Comparison of ENCODE assay signal across 23 mouse cellular contexts in genomic region chr11:100112935-100113741, GRCm38 (mm10). TPM values are rescaled to one million over a fixed set of nuclear protein-coding genes. Genes with fewer than 3 reads are reported as not detected.
DNase-seq lines count a peak whose midpoint lies in the region; ATAC-seq and TF ChIP-seq lines count a peak whose summit lies in the region.
"Had no signal": no experiment of that assay in that cellular context is flagged by ENCODE, and none has a peak within 500 bp of the region (broad histone marks: within the 10 kb centered on the region; RNA-seq: fewer than 3 reads in every experiment).

No protein-coding gene starts in this region.

- H3K79me3 ChIP-seq in C2C12 (ENCODE audit: low read depth) = no peaks in the 10 kb centered on the region

- no peak overlapping the region for H3ac ChIP-seq in C2C12 (ENCODE audit: control insufficient read depth, insufficient read length, low read depth)
- H3ac ChIP-seq in myocyte (ENCODE audit: control insufficient read depth, insufficient read length) = no peak overlapping the region

- intact Hi-C loops in left cerebral cortex, postnatal 36 days (cut with DNase I) = no loop called here

- H3K36me3 ChIP-seq in limb, embryonic 15.5 days = no peaks in the 10 kb centered on the region
- H3K36me3 ChIP-seq in limb, embryonic 10.5 days = no peaks in the 10 kb centered on the region
- no peaks in the 10 kb centered on the region for H3K36me3 ChIP-seq in C2C12 (ENCODE audit: control insufficient read depth, insufficient read depth)
- H3K36me3 ChIP-seq in intestine, embryonic 15.5 days = no peaks in the 10 kb centered on the region
- no peaks in the 10 kb centered on the region for H3K36me3 ChIP-seq in myocyte (ENCODE audit: control insufficient read depth, insufficient read depth)
- H3K36me3 ChIP-seq: embryonic facial prominence, embryonic 10.5 days; forebrain, embryonic 10.5 days; heart, embryonic 13.5 days; hindbrain, embryonic 12.5 days had no signal

- no peak overlapping the region for H3K4me2 ChIP-seq in limb, embryonic 15.5 days
- H3K4me2 ChIP-seq in intestine, embryonic 15.5 days (replicated peaks) = no peak overlapping the region
- H3K4me2 ChIP-seq in myocyte (ENCODE audit: low read depth) = peak overlapping the region; percentile 16
- H3K4me2 ChIP-seq: heart, embryonic 13.5 days; hindbrain, embryonic 12.5 days had no signal

- no peak for TF ChIP-seq CTCF in C2C12 (IDR thresholded peaks at IDR 0.05; ENCODE audit: control insufficient read depth, insufficient read depth, insufficient read length)

- no peaks in the 10 kb centered on the region for H3K9me3 ChIP-seq in limb, embryonic 15.5 days
- no peaks in the 10 kb centered on the region for H3K9me3 ChIP-seq in limb, embryonic 10.5 days (replicated peaks)
- no peaks in the 10 kb centered on the region for H3K9me3 ChIP-seq in intestine, embryonic 15.5 days
- H3K9me3 ChIP-seq: embryonic facial prominence, embryonic 10.5 days; forebrain, embryonic 10.5 days; heart, embryonic 13.5 days; hindbrain, embryonic 12.5 days had no signal

- H3K27ac ChIP-seq in limb, embryonic 15.5 days = no peak overlapping the region
- H3K27ac ChIP-seq in limb, embryonic 10.5 days = no peak overlapping the region
- H3K27ac ChIP-seq in intestine, embryonic 15.5 days = no peak overlapping the region
- H3K27ac ChIP-seq: embryonic facial prominence, embryonic 10.5 days; forebrain, embryonic 10.5 days; gastrocnemius, adult 2 months; heart, embryonic 13.5 days; hindbrain, embryonic 12.5 days had no signal

- H3K79me2 ChIP-seq in C2C12 (ENCODE audit: control insufficient read depth, insufficient read depth) (no peaks in the 10 kb centered on the region), myocyte (ENCODE audit: control insufficient read depth, insufficient read depth) (no peaks in the 10 kb centered on the region)

- H3K9ac ChIP-seq in limb, embryonic 15.5 days = no peak overlapping the region
- H3K9ac ChIP-seq in intestine, embryonic 15.5 days = no peak overlapping the region
- H3K9ac ChIP-seq: heart, embryonic 13.5 days; hindbrain, embryonic 12.5 days had no signal

- no peak for TF ChIP-seq POLR2A in myocyte (IDR thresholded peaks at IDR 0.05; ENCODE audit: insufficient read length, low read depth)

- H3K27me3 ChIP-seq in limb, embryonic 15.5 days = no peaks in the 10 kb centered on the region
- no peaks in the 10 kb centered on the region for H3K27me3 ChIP-seq in limb, embryonic 10.5 days (ENCODE audit: low read depth, poor library complexity, severe bottlenecking)
- H3K27me3 ChIP-seq in C2C12 (ENCODE audit: control insufficient read depth, insufficient read depth, insufficient read length) (no peaks in the 10 kb centered on the region), myocyte (ENCODE audit: control insufficient read depth, insufficient read depth, insufficient read length) (no peaks in the 10 kb centered on the region)
- H3K27me3 ChIP-seq in intestine, embryonic 15.5 days (replicated peaks) = no peaks in the 10 kb centered on the region
- H3K27me3 ChIP-seq: heart, embryonic 13.5 days; hindbrain, embryonic 12.5 days had no signal

- no peak for DNase-seq in limb, embryonic 10.5 days (ENCODE audit: low spot score)
- DNase-seq in gastrocnemius, adult 8-10 months (ENCODE audit: low spot score in 2 of 2) = no peak
- no peak for DNase-seq in left cerebral cortex, postnatal 36 days (ENCODE audit: low spot score in 2 of 2)
- no peak for DNase-seq in left cerebral cortex, adult 8-10 months (ENCODE audit: low spot score in 2 of 2)
- DNase-seq: cerebellum, adult 2 months; cerebellum, postnatal 10 days; gastrocnemius, adult 2 months; gastrocnemius, postnatal 36 days; heart, adult 11 months; heart, postnatal 36 days had no signal

- 0 out of 2 replicates have a peak, but pooled peaks have one; percentile 10 for ATAC-seq in limb, embryonic 15.5 days (ENCODE audit: insufficient number of reproducible peaks, low FRiP score, low TSS enrichment, low read depth)
- peak; percentile 25; the same call in 1 of the 2 replicates for ATAC-seq in intestine, embryonic 15.5 days
- ATAC-seq: forebrain, embryonic 14.5 days had no signal

- 78% methylated on average over 11 of the region's 11 CpGs for WGBS in limb, embryonic 15.5 days
- 90% methylated on average over 11 of the region's 11 CpGs for WGBS in limb, embryonic 10.5 days
- WGBS in intestine, embryonic 15.5 days = 78% methylated on average over 11 of the region's 11 CpGs

- no peak overlapping the region for H3K4me3 ChIP-seq in limb, embryonic 15.5 days
- H3K4me3 ChIP-seq in limb, embryonic 10.5 days = no peak overlapping the region
- no peak overlapping the region for H3K4me3 ChIP-seq in C2C12 (ENCODE audit: insufficient read depth, poor library complexity, severe bottlenecking)
- H3K4me3 ChIP-seq in intestine, embryonic 15.5 days (replicated peaks) = no peak overlapping the region
- no peak overlapping the region for H3K4me3 ChIP-seq in myocyte
- H3K4me3 ChIP-seq: embryonic facial prominence, embryonic 10.5 days; forebrain, embryonic 10.5 days; gastrocnemius, adult 2 months; heart, embryonic 13.5 days; hindbrain, embryonic 12.5 days had no signal

- H3K4me1 ChIP-seq in limb, embryonic 15.5 days = no peaks in the 10 kb centered on the region
- no peaks in the 10 kb centered on the region for H3K4me1 ChIP-seq in limb, embryonic 10.5 days
- H3K4me1 ChIP-seq in intestine, embryonic 15.5 days (replicated peaks) = no peaks in the 10 kb centered on the region
- H3K4me1 ChIP-seq: forebrain, embryonic 10.5 days; heart, embryonic 13.5 days; hindbrain, embryonic 12.5 days had no signal

TF ChIP-seq in C2C12, 6 proteins besides CTCF, POLR2A, EP300 and RAD21 (continues in another document):
- TF ChIP-seq FOSL1 (IDR thresholded peaks at IDR 0.05; ENCODE audit: insufficient read depth, low read length, poor library complexity, severe bottlenecking) (peak; percentile 82), MYOD1 (IDR thresholded peaks at IDR 0.05; ENCODE audit: control insufficient read depth, insufficient read length, low read depth) (no peak), MYOG (IDR thresholded peaks at IDR 0.05; ENCODE audit: control insufficient read depth, extremely low read depth, insufficient read length) (no peak), MAX (IDR thresholded peaks at IDR 0.05) (peak; percentile 57), CEBPB (IDR thresholded peaks at IDR 0.05; ENCODE audit: low read depth) (peak; percentile 45)

TF ChIP-seq in myocyte, 11 proteins besides CTCF, POLR2A, EP300 and RAD21:
- TF ChIP-seq TCF3 (IDR thresholded peaks at IDR 0.05; ENCODE audit: insufficient read length, low read depth) (no peak), USF1 (IDR thresholded peaks at IDR 0.05; ENCODE audit: low read depth) (peak; percentile 72), MYOG (IDR thresholded peaks at IDR 0.05; ENCODE audit: control insufficient read depth in 1 of 3, insufficient read depth in 1 of 3, insufficient read length in 2 of 3, low read depth in 2 of 3) (no peak), REST (IDR thresholded peaks at IDR 0.05; ENCODE audit: insufficient read depth, insufficient read length) (no peak)
TF ChIP-seq in myocyte: peak in this region for 1.

RNA-seq across cellular contexts. Expression of gene Krt36, which starts 7.7 kb away (rescaled TPM):
- 55.9 and 83.7 TPM in 2 replicates for polyA plus RNA-seq in limb, embryonic 15.5 days (2015; fragmentation: Nextera tagmentation; extraction: Ambion mirVana)
- polyA plus RNA-seq in limb, embryonic 10.5 days (2016; fragmentation: Nextera tagmentation; extraction: Ambion mirVana) = not detected in 2 replicates
- polyA plus RNA-seq in C2C12 (2012; fragmentation: generic; extraction: Trizol) (0.14 TPM), myocyte (2012; fragmentation: generic; extraction: Trizol) (not detected)
- not detected in 2 replicates for polyA plus RNA-seq in intestine, embryonic 15.5 days (2015; fragmentation: Nextera tagmentation; extraction: Ambion mirVana)
- total RNA-seq in gastrocnemius, adult 8-10 months (2022) = not detected
- total RNA-seq in left cerebral cortex, postnatal 36 days (2021) = not detected
- total RNA-seq in left cerebral cortex, adult 8-10 months (2022) = not detected
- total RNA-seq: gastrocnemius, adult 2 months; gastrocnemius, postnatal 36 days; heart, postnatal 36 days had no signal
- polyA plus RNA-seq: cerebellum, adult 2 months; forebrain, embryonic 10.5 days; forebrain, embryonic 14.5 days; heart, embryonic 13.5 days; heart, postnatal 0 days; hindbrain, embryonic 12.5 days had no signal

RNA-seq across cellular contexts. Expression of gene Krt13, which starts 8.2 kb away (rescaled TPM):
- 50.3 and 60.2 TPM in 2 replicates for polyA plus RNA-seq in limb, embryonic 15.5 days (2015; fragmentation: Nextera tagmentation; extraction: Ambion mirVana)
- polyA plus RNA-seq in limb, embryonic 10.5 days (2016; fragmentation: Nextera tagmentation; extraction: Ambion mirVana) = not detected in 2 replicates
- 20.0 TPM for polyA plus RNA-seq in C2C12 (2012; fragmentation: generic; extraction: Trizol)
- 0.50 and 0.58 TPM in 2 replicates for polyA plus RNA-seq in intestine, embryonic 15.5 days (2015; fragmentation: Nextera tagmentation; extraction: Ambion mirVana)
- 2.9 TPM for polyA plus RNA-seq in myocyte (2012; fragmentation: generic; extraction: Trizol)
- not detected for total RNA-seq in gastrocnemius, adult 8-10 months (2022)
- not detected for total RNA-seq in left cerebral cortex, postnatal 36 days (2021)
- total RNA-seq in left cerebral cortex, adult 8-10 months (2022) = not detected
- total RNA-seq: adrenal gland, adult 2 months; adrenal gland, postnatal 25 days; gastrocnemius, adult 2 months; gastrocnemius, postnatal 36 days; heart, postnatal 36 days had no signal
- polyA plus RNA-seq: adrenal gland, adult 2 months; cerebellum, adult 2 months; embryonic facial prominence, embryonic 10.5 days; forebrain, embryonic 10.5 days; forebrain, embryonic 14.5 days; heart, embryonic 13.5 days; heart, postnatal 0 days; hindbrain, embryonic 12.5 days had no signal

RNA-seq across cellular contexts. Expression of gene Krt35, which starts 17.1 kb away (rescaled TPM):
- polyA plus RNA-seq in limb, embryonic 15.5 days (2015; fragmentation: Nextera tagmentation; extraction: Ambion mirVana) = 23.6 and 26.4 TPM in 2 replicates
- polyA plus RNA-seq in limb, embryonic 10.5 days (2016; fragmentation: Nextera tagmentation; extraction: Ambion mirVana) = 0.08 TPM in 1 of 2 replicates, not detected in the other
- polyA plus RNA-seq in C2C12 (2012; fragmentation: generic; extraction: Trizol) = not detected
- not detected in 2 replicates for polyA plus RNA-seq in intestine, embryonic 15.5 days (2015; fragmentation: Nextera tagmentation; extraction: Ambion mirVana)
- polyA plus RNA-seq in myocyte (2012; fragmentation: generic; extraction: Trizol) = not detected
- not detected for total RNA-seq in gastrocnemius, adult 8-10 months (2022)
- total RNA-seq in left cerebral cortex, postnatal 36 days (2021) = not detected
- not detected for total RNA-seq in left cerebral cortex, adult 8-10 months (2022)
- total RNA-seq: adrenal gland, adult 2 months; adrenal gland, postnatal 25 days; ES-E14; gastrocnemius, adult 2 months; gastrocnemius, postnatal 36 days; heart, postnatal 36 days had no signal
- polyA plus RNA-seq: adrenal gland, adult 2 months; cerebellum, adult 2 months; embryonic facial prominence, embryonic 10.5 days; forebrain, embryonic 10.5 days; forebrain, embryonic 14.5 days; heart, embryonic 13.5 days; heart, postnatal 0 days; hindbrain, embryonic 12.5 days had no signal

RNA-seq across cellular contexts. Expression of gene Krt15, which starts 22.6 kb away (rescaled TPM):
- polyA plus RNA-seq in limb, embryonic 15.5 days (2015; fragmentation: Nextera tagmentation; extraction: Ambion mirVana) = 1,213 and 1,252 TPM in 2 replicates
- polyA plus RNA-seq in limb, embryonic 10.5 days (2016; fragmentation: Nextera tagmentation; extraction: Ambion mirVana) = 1.6 and 8.4 TPM in 2 replicates
- polyA plus RNA-seq in C2C12 (2012; fragmentation: generic; extraction: Trizol) (0.02 TPM), myocyte (2012; fragmentation: generic; extraction: Trizol) (0.02 TPM)
- 4.7 and 5.9 TPM in 2 replicates for polyA plus RNA-seq in intestine, embryonic 15.5 days (2015; fragmentation: Nextera tagmentation; extraction: Ambion mirVana)
- not detected for total RNA-seq in gastrocnemius, adult 8-10 months (2022)
- not detected for total RNA-seq in left cerebral cortex, postnatal 36 days (2021)
- total RNA-seq in left cerebral cortex, adult 8-10 months (2022) = not detected
- total RNA-seq: adrenal gland, adult 2 months; adrenal gland, postnatal 25 days; gastrocnemius, adult 2 months; gastrocnemius, postnatal 36 days; heart, postnatal 36 days had no signal
- polyA plus RNA-seq: adrenal gland, adult 2 months had no signal

RNA-seq across cellular contexts. Expression of gene Krt32, which starts 25.1 kb away (rescaled TPM):
- polyA plus RNA-seq in limb, embryonic 15.5 days (2015; fragmentation: Nextera tagmentation; extraction: Ambion mirVana) = 2.0 and 2.4 TPM in 2 replicates
- polyA plus RNA-seq in limb, embryonic 10.5 days (2016; fragmentation: Nextera tagmentation; extraction: Ambion mirVana) = not detected in 2 replicates
- polyA plus RNA-seq in C2C12 (2012; fragmentation: generic; extraction: Trizol) (not detected), myocyte (2012; fragmentation: generic; extraction: Trizol) (not detected)
- polyA plus RNA-seq in intestine, embryonic 15.5 days (2015; fragmentation: Nextera tagmentation; extraction: Ambion mirVana) = 0.11 TPM in 1 of 2 replicates, not detected in the other
- not detected for total RNA-seq in gastrocnemius, adult 8-10 months (2022)
- not detected for total RNA-seq in left cerebral cortex, postnatal 36 days (2021)
- not detected for total RNA-seq in left cerebral cortex, adult 8-10 months (2022)
- total RNA-seq: adrenal gland, adult 2 months; adrenal gland, postnatal 25 days; ES-E14; gastrocnemius, adult 2 months; gastrocnemius, postnatal 36 days; heart, postnatal 36 days had no signal
- polyA plus RNA-seq: adrenal gland, adult 2 months; cerebellum, adult 2 months; embryonic facial prominence, embryonic 10.5 days; forebrain, embryonic 10.5 days; forebrain, embryonic 14.5 days; heart, embryonic 13.5 days; heart, postnatal 0 days; hindbrain, embryonic 12.5 days had no signal

Comparison
In these comparisons a context has a peak if more than half of its experiments do, and no peak if none do; other contexts are left out.
1. RNA of gene Krt36, which starts 7.7 kb away (polyA plus RNA-seq): 55.9 to 83.7 TPM in limb, embryonic 15.5 days; 0.14 TPM in C2C12 (single experiment), not detected in limb, embryonic 10.5 days, not detected in intestine, embryonic 15.5 days and not detected in myocyte (single experiment); every median in the first group is over 10 times any median in the second.
2. RNA of gene Krt35, which starts 17.1 kb away (polyA plus RNA-seq): 23.6 to 26.4 TPM in limb, embryonic 15.5 days; 0.08 TPM in limb, embryonic 10.5 days, not detected in C2C12 (single experiment), not detected in intestine, embryonic 15.5 days and not detected in myocyte (single experiment); every median in the first group is over 10 times any median in the second.